Mouse (Mus musculus) limb, embryonic 11.5 days (tissue): ENCODE results near the gene Btd. TPM values are rescaled to one million over a fixed set of nuclear protein-coding genes. Genes with fewer than 3 reads are reported as not detected.

Experiments
- ATAC-seq: fragments of 200-750 bp; cut with Nextera tagmentation; 2 replicates; pipeline ENCODE4 v1.8.0; 2017; ENCODE audit warnings: low read depth; ENCODE audit not compliant: insufficient number of reproducible peaks, low FRiP score, low TSS enrichment
- DNase-seq: peaks from one replicate; pipeline ENCODE4 v3.0.0-alpha.2; 2015; ENCODE audit warnings: low spot score
- H3K27ac ChIP-seq: fragments of 300-500 bp; sonication (generic); replicated peaks from 2 replicates; pipeline ENCODE4 v1.5.1; 2014; ENCODE audit warnings: low read depth, mild to moderate bottlenecking, low read length
- H3K27me3 ChIP-seq: fragments of 300-500 bp; sonication (generic); 2 replicates; pipeline ENCODE4 v1.6.1; 2014; ENCODE audit warnings: mild to moderate bottlenecking, low read length, mixed read lengths; ENCODE audit not compliant: control insufficient read depth, insufficient read depth
- H3K36me3 ChIP-seq: fragments of 300-500 bp; sonication (generic); 2 replicates; pipeline ENCODE4 v1.6.1; 2014; ENCODE audit warnings: mild to moderate bottlenecking, low read length, moderate library complexity, mixed read lengths; ENCODE audit not compliant: control insufficient read depth, insufficient read depth
- H3K4me1 ChIP-seq: fragments of 300-500 bp; sonication (generic); 2 replicates; pipeline ENCODE4 v1.6.1; 2014; ENCODE audit warnings: low read length, mixed read lengths; ENCODE audit not compliant: control insufficient read depth, insufficient read depth
- H3K4me2 ChIP-seq: fragments of 300-500 bp; sonication (generic); 2 replicates; pipeline ENCODE4 v1.6.1; 2014; ENCODE audit warnings: low read depth, mild to moderate bottlenecking, moderate library complexity; ENCODE audit not compliant: severe bottlenecking
- H3K4me3 ChIP-seq: fragments of 300-500 bp; sonication (generic); 2 replicates; pipeline ENCODE4 v1.5.1; 2014; ENCODE audit warnings: low read depth, low read length
- H3K9ac ChIP-seq: fragments of 300-500 bp; sonication (generic); 2 replicates; pipeline ENCODE4 v1.6.1; 2014; ENCODE audit warnings: mild to moderate bottlenecking, low read length
- H3K9me3 ChIP-seq: fragments of 300-500 bp; sonication (generic); 2 replicates; pipeline ENCODE4 v1.6.1; 2016; ENCODE audit warnings: low read length; ENCODE audit not compliant: control insufficient read depth
- WGBS: fragments of 180-500 bp; shearing (Covaris S2); extraction: QIAGEN DNeasy Blood & Tissue Kit; methylation state at CpG from one replicate; pipeline ENCODE4 v1.1.7; 2014; 5-methylcytosine and 5-hydroxymethylcytosine counted together
- polyA plus RNA-seq: library from polyadenylated mRNA; unstranded; fragments of >200 nt; fragmentation: Nextera tagmentation; extraction: Ambion mirVana; gene quantifications from 2 replicates; pipeline ENCODE4 v1.2.1, GENCODE M21; 2014

The Btd gene
- polyA plus RNA-seq, 1 experiment from 2014 or later, result 18.9 TPM

- 0 out of 2 replicates have a peak, but pooled peaks cover 3% of the 10 kb centered on the region for H3K4me1 ChIP-seq
- no peak overlapping the region for H3K4me2 ChIP-seq
- ATAC-seq (no peak), DNase-seq (no peak)
- H3K36me3 ChIP-seq, result no peaks in the 10 kb centered on the region
- H3K27ac ChIP-seq, result no peak overlapping the region
- H3K9me3 ChIP-seq, result no peaks in the 10 kb centered on the region
- no peak overlapping the region for H3K4me3 ChIP-seq
- 80% methylated on average over 5 of the region's 5 CpGs for WGBS
- H3K9ac ChIP-seq, result no peak overlapping the region
- no peaks in the 10 kb centered on the region for H3K27me3 ChIP-seq
These were observed 35.9 kb upstream of the Btd start for GRCm38 (mm10) chr14:31604916-31605315.

- no peaks in the 10 kb centered on the region for H3K27me3 ChIP-seq
- DNase-seq (no peak), ATAC-seq (no peak)
- H3K4me1 ChIP-seq, result no peaks in the 10 kb centered on the region
- H3K9me3 ChIP-seq, result no peaks in the 10 kb centered on the region
- no peaks in the 10 kb centered on the region for H3K36me3 ChIP-seq
- WGBS, result 58% methylated on average over 6 of the region's 6 CpGs
- H3K9ac ChIP-seq, result no peak overlapping the region
- no peak overlapping the region for H3K4me3 ChIP-seq
- H3K27ac ChIP-seq, result no peak overlapping the region
- H3K4me2 ChIP-seq, result no peak overlapping the region
These were observed 35.3 kb upstream of the Btd start for GRCm38 (mm10) chr14:31605514-31605913.

- H3K9me3 ChIP-seq, result no peaks in the 10 kb centered on the region
- H3K4me2 ChIP-seq, result no peak overlapping the region
- no peaks in the 10 kb centered on the region for H3K4me1 ChIP-seq
- no peak for ATAC-seq
- no peak overlapping the region for H3K4me3 ChIP-seq
- no peak for DNase-seq
- H3K27ac ChIP-seq, result no peak overlapping the region
- 69% methylated on average over 4 of the region's 4 CpGs for WGBS
- H3K36me3 ChIP-seq, result no peaks in the 10 kb centered on the region
- H3K27me3 ChIP-seq, result no peaks in the 10 kb centered on the region
- no peak overlapping the region for H3K9ac ChIP-seq
These were observed 28.8 kb upstream of the Btd start for GRCm38 (mm10) chr14:31611986-31612385.

- H3K4me1 ChIP-seq, result no peaks in the 10 kb centered on the region
- WGBS, result 90% methylated on average over 5 of the region's 5 CpGs
- H3K36me3 ChIP-seq, result no peaks in the 10 kb centered on the region
- no peak overlapping the region for H3K4me3 ChIP-seq
- ATAC-seq (no peak), DNase-seq (no peak)
- no peak overlapping the region for H3K4me2 ChIP-seq
- H3K9ac ChIP-seq, result no peak overlapping the region
- no peaks in the 10 kb centered on the region for H3K27me3 ChIP-seq
- H3K27ac ChIP-seq, result no peak overlapping the region
- no peaks in the 10 kb centered on the region for H3K9me3 ChIP-seq
These were observed 27.2 kb upstream of the Btd start for GRCm38 (mm10) chr14:31613671-31614070.

- Histone ChIP-seq H3K9ac (no peak overlapping the region), H3K4me1 (no peaks in the 10 kb centered on the region), H3K4me2 (no peak overlapping the region), H3K36me3 (no peaks in the 10 kb centered on the region), H3K4me3 (no peak overlapping the region), H3K9me3 (no peaks in the 10 kb centered on the region), H3K27ac (no peak overlapping the region), H3K27me3 (no peaks in the 10 kb centered on the region)
- 93% methylated on average over 9 of the region's 9 CpGs for WGBS
- DNase-seq (no peak), ATAC-seq (no peak)
These were observed 23.6 kb upstream of the Btd start for GRCm38 (mm10) chr14:31617204-31617603.

GRCm38 (mm10) chr14:31617997-31618396 lies 22.8 kb upstream of the Btd start:
- ATAC-seq, result no peak
- Histone ChIP-seq H3K27ac (no peak overlapping the region), H3K27me3 (no peaks in the 10 kb centered on the region), H3K4me2 (no peak overlapping the region), H3K36me3 (no peaks in the 10 kb centered on the region), H3K9ac (no peak overlapping the region), H3K9me3 (no peaks in the 10 kb centered on the region), H3K4me3 (no peak overlapping the region), H3K4me1 (no peaks in the 10 kb centered on the region)
- no peak for DNase-seq
- 83% methylated on average over 3 of the region's 3 CpGs for WGBS

GRCm38 (mm10) chr14:31620591-31621223 lies 20.1 kb upstream of the Btd start:
- Histone ChIP-seq H3K36me3 (no peaks in the 10 kb centered on the region), H3K9me3 (no peaks in the 10 kb centered on the region), H3K4me1 (no peaks in the 10 kb centered on the region), H3K9ac (no peak overlapping the region), H3K27me3 (no peaks in the 10 kb centered on the region), H3K27ac (no peak overlapping the region), H3K4me2 (no peak overlapping the region), H3K4me3 (no peak overlapping the region)
- ATAC-seq (no peak), DNase-seq (no peak)
- WGBS, result 89% methylated on average over 9 of the region's 9 CpGs

GRCm38 (mm10) chr14:31622748-31623147 lies 18.1 kb upstream of the Btd start:
- 85% methylated on average over 12 of the region's 12 CpGs for WGBS
- Histone ChIP-seq H3K9ac (no peak overlapping the region), H3K4me3 (no peak overlapping the region), H3K27ac (no peak overlapping the region), H3K27me3 (no peaks in the 10 kb centered on the region), H3K4me1 (no peaks in the 10 kb centered on the region), H3K36me3 (no peaks in the 10 kb centered on the region), H3K4me2 (no peak overlapping the region), H3K9me3 (no peaks in the 10 kb centered on the region)
- DNase-seq (no peak), ATAC-seq (no peak)

GRCm38 (mm10) chr14:31630677-31631076 lies 10.2 kb upstream of the Btd start:
- Histone ChIP-seq H3K27ac (no peak overlapping the region), H3K36me3 (no peaks in the 10 kb centered on the region), H3K27me3 (no peaks in the 10 kb centered on the region), H3K4me1 (no peaks in the 10 kb centered on the region), H3K9ac (no peak overlapping the region), H3K4me2 (no peak overlapping the region), H3K4me3 (no peak overlapping the region), H3K9me3 (no peaks in the 10 kb centered on the region)
- WGBS, result 87% methylated on average over 7 of the region's 7 CpGs
- DNase-seq (no peak), ATAC-seq (no peak)
